Mouse (Mus musculus): ENCODE measurements at regions not wholly inside any gene's neighbourhood (a gene's known extent, or its start where the extent isn't known, plus 50 kb on each side); places are given as distances from the start of the nearest gene placed in this dataset.

- Histone ChIP-seq H3K4me1 (ENCODE audit: control insufficient read depth, insufficient read depth, low read length) (no peaks in the 10 kb centered on the region), H3K9ac (ENCODE audit: low read depth, poor library complexity, severe bottlenecking) (no peak overlapping the region), H3K4me3 (ENCODE audit: low read depth, low read length) (no peak overlapping the region), H3K27ac (ENCODE audit: insufficient read depth, low read length) (no peak overlapping the region), H3K36me3 (ENCODE audit: control insufficient read depth, insufficient read depth, low read length, poor library complexity, severe bottlenecking) (no peaks in the 10 kb centered on the region), H3K9me3 (replicated peaks; ENCODE audit: control insufficient read depth, insufficient read depth, low read length, poor library complexity, severe bottlenecking) (no peaks in the 10 kb centered on the region), H3K27me3 (ENCODE audit: control insufficient read depth, insufficient read depth, low read length, poor library complexity, severe bottlenecking) (no peaks in the 10 kb centered on the region)
- TF ChIP-seq EP300 (IDR thresholded peaks at IDR 0.05; ENCODE audit: insufficient read depth, low read depth, low read length) (no peak), POLR2A (IDR thresholded peaks at IDR 0.05; ENCODE audit: insufficient read depth, low read length) (no peak), CTCF (IDR thresholded peaks at IDR 0.05; ENCODE audit: low read depth, low read length) (no peak)
These were observed 1014.9 kb downstream of the Adgrl2 start for GRCm38 (mm10) chr3:147975500-147975899.

- H3K27ac ChIP-seq (ENCODE audit: insufficient read depth, low read length): no peak overlapping the region
- no peak overlapping the region for H3K9ac ChIP-seq (ENCODE audit: low read depth, poor library complexity, severe bottlenecking)
- H3K27me3 ChIP-seq (ENCODE audit: control insufficient read depth, insufficient read depth, low read length, poor library complexity, severe bottlenecking): no peaks in the 10 kb centered on the region
- no peaks in the 10 kb centered on the region for H3K4me1 ChIP-seq (ENCODE audit: control insufficient read depth, insufficient read depth, low read length)
- TF ChIP-seq CTCF (IDR thresholded peaks at IDR 0.05; ENCODE audit: low read depth, low read length) (no peak), EP300 (IDR thresholded peaks at IDR 0.05; ENCODE audit: insufficient read depth, low read depth, low read length) (no peak), POLR2A (IDR thresholded peaks at IDR 0.05; ENCODE audit: insufficient read depth, low read length) (no peak)
- H3K9me3 ChIP-seq (replicated peaks; ENCODE audit: control insufficient read depth, insufficient read depth, low read length, poor library complexity, severe bottlenecking): no peaks in the 10 kb centered on the region
- H3K4me3 ChIP-seq (ENCODE audit: low read depth, low read length): no peak overlapping the region
- H3K36me3 ChIP-seq (ENCODE audit: control insufficient read depth, insufficient read depth, low read length, poor library complexity, severe bottlenecking): no peaks in the 10 kb centered on the region
These were observed 1015.8 kb downstream of the Adgrl2 start for GRCm38 (mm10) chr3:147974515-147974914.

GRCm38 (mm10) chr3:147968271-147968670 lies 1022.1 kb downstream of the Adgrl2 start:
- Histone ChIP-seq H3K36me3 (ENCODE audit: control insufficient read depth, insufficient read depth, low read length, poor library complexity, severe bottlenecking) (no peaks in the 10 kb centered on the region), H3K4me3 (ENCODE audit: low read depth, low read length) (no peak overlapping the region), H3K4me1 (ENCODE audit: control insufficient read depth, insufficient read depth, low read length) (peaks cover 2% of the 10 kb centered on the region), H3K9me3 (replicated peaks; ENCODE audit: control insufficient read depth, insufficient read depth, low read length, poor library complexity, severe bottlenecking) (peaks cover 5% of the 10 kb centered on the region; the same call in 1 of the 2 replicates), H3K9ac (ENCODE audit: low read depth, poor library complexity, severe bottlenecking) (no peak overlapping the region), H3K27ac (ENCODE audit: insufficient read depth, low read length) (no peak overlapping the region), H3K27me3 (ENCODE audit: control insufficient read depth, insufficient read depth, low read length, poor library complexity, severe bottlenecking) (no peaks in the 10 kb centered on the region)
- TF ChIP-seq CTCF (IDR thresholded peaks at IDR 0.05; ENCODE audit: low read depth, low read length) (no peak), POLR2A (IDR thresholded peaks at IDR 0.05; ENCODE audit: insufficient read depth, low read length) (no peak), EP300 (IDR thresholded peaks at IDR 0.05; ENCODE audit: insufficient read depth, low read depth, low read length) (no peak)

GRCm38 (mm10) chr3:147967866-147968265 lies 1022.5 kb downstream of the Adgrl2 start:
- H3K27ac ChIP-seq (ENCODE audit: insufficient read depth, low read length): no peak overlapping the region
- H3K4me3 ChIP-seq (ENCODE audit: low read depth, low read length): no peak overlapping the region
- peaks cover 2% of the 10 kb centered on the region for H3K4me1 ChIP-seq (ENCODE audit: control insufficient read depth, insufficient read depth, low read length)
- no peak overlapping the region for H3K9ac ChIP-seq (ENCODE audit: low read depth, poor library complexity, severe bottlenecking)
- TF ChIP-seq CTCF (IDR thresholded peaks at IDR 0.05; ENCODE audit: low read depth, low read length) (no peak), POLR2A (IDR thresholded peaks at IDR 0.05; ENCODE audit: insufficient read depth, low read length) (no peak), EP300 (IDR thresholded peaks at IDR 0.05; ENCODE audit: insufficient read depth, low read depth, low read length) (no peak)
- no peaks in the 10 kb centered on the region for H3K27me3 ChIP-seq (ENCODE audit: control insufficient read depth, insufficient read depth, low read length, poor library complexity, severe bottlenecking)
- H3K9me3 ChIP-seq (replicated peaks; ENCODE audit: control insufficient read depth, insufficient read depth, low read length, poor library complexity, severe bottlenecking): peaks cover 5% of the 10 kb centered on the region; the same call in 1 of the 2 replicates
- H3K36me3 ChIP-seq (ENCODE audit: control insufficient read depth, insufficient read depth, low read length, poor library complexity, severe bottlenecking): no peaks in the 10 kb centered on the region

- H3K4me3 ChIP-seq (ENCODE audit: low read depth, low read length): no peak overlapping the region
- peaks cover 7% of the 10 kb centered on the region; the same call in 1 of the 2 replicates for H3K9me3 ChIP-seq (replicated peaks; ENCODE audit: control insufficient read depth, insufficient read depth, low read length, poor library complexity, severe bottlenecking)
- H3K27me3 ChIP-seq (ENCODE audit: control insufficient read depth, insufficient read depth, low read length, poor library complexity, severe bottlenecking): no peaks in the 10 kb centered on the region
- peaks cover 2% of the 10 kb centered on the region for H3K4me1 ChIP-seq (ENCODE audit: control insufficient read depth, insufficient read depth, low read length)
- H3K9ac ChIP-seq (ENCODE audit: low read depth, poor library complexity, severe bottlenecking): no peak overlapping the region
- no peak for TF ChIP-seq CTCF (IDR thresholded peaks at IDR 0.05; ENCODE audit: low read depth, low read length)
- TF ChIP-seq POLR2A (IDR thresholded peaks at IDR 0.05; ENCODE audit: insufficient read depth, low read length): no peak
- TF ChIP-seq EP300 (IDR thresholded peaks at IDR 0.05; ENCODE audit: insufficient read depth, low read depth, low read length): no peak
- no peak overlapping the region for H3K27ac ChIP-seq (ENCODE audit: insufficient read depth, low read length)
- H3K36me3 ChIP-seq (ENCODE audit: control insufficient read depth, insufficient read depth, low read length, poor library complexity, severe bottlenecking): no peaks in the 10 kb centered on the region
These were observed 1023.1 kb downstream of the Adgrl2 start for GRCm38 (mm10) chr3:147967261-147967660.

GRCm38 (mm10) chr3:147966827-147967226 lies 1023.5 kb downstream of the Adgrl2 start:
- Histone ChIP-seq H3K4me3 (ENCODE audit: low read depth, low read length) (no peak overlapping the region), H3K36me3 (ENCODE audit: control insufficient read depth, insufficient read depth, low read length, poor library complexity, severe bottlenecking) (no peaks in the 10 kb centered on the region), H3K27me3 (ENCODE audit: control insufficient read depth, insufficient read depth, low read length, poor library complexity, severe bottlenecking) (no peaks in the 10 kb centered on the region), H3K27ac (ENCODE audit: insufficient read depth, low read length) (no peak overlapping the region), H3K9me3 (replicated peaks; ENCODE audit: control insufficient read depth, insufficient read depth, low read length, poor library complexity, severe bottlenecking) (peaks cover 7% of the 10 kb centered on the region), H3K4me1 (ENCODE audit: control insufficient read depth, insufficient read depth, low read length) (peaks cover 2% of the 10 kb centered on the region), H3K9ac (ENCODE audit: low read depth, poor library complexity, severe bottlenecking) (no peak overlapping the region)
- TF ChIP-seq EP300 (IDR thresholded peaks at IDR 0.05; ENCODE audit: insufficient read depth, low read depth, low read length) (no peak), POLR2A (IDR thresholded peaks at IDR 0.05; ENCODE audit: insufficient read depth, low read length) (no peak), CTCF (IDR thresholded peaks at IDR 0.05; ENCODE audit: low read depth, low read length) (no peak)

Data from ES-Bruce4 (cell line).